Mouse (Mus musculus): ENCODE measurements at regions not wholly inside any gene's neighbourhood (a gene's known extent, or its start where the extent isn't known, plus 50 kb on each side); places are given as distances from the start of the nearest gene placed in this dataset.

GRCm38 (mm10) chr4:26793181-26793824 lies 446.6 kb upstream of the Manea start:
- Histone ChIP-seq H3K9me3 (ENCODE audit: low read length) (no peaks in the 10 kb centered on the region), H3K27me3 (ENCODE audit: insufficient read depth, low read length) (no peaks in the 10 kb centered on the region), H3K36me3 (ENCODE audit: insufficient read depth, low read length) (no peaks in the 10 kb centered on the region), H3K4me3 (ENCODE audit: low read length) (no peak overlapping the region), H3K4me1 (ENCODE audit: insufficient read depth, low read length) (no peaks in the 10 kb centered on the region), H3K27ac (ENCODE audit: low read length) (no peak overlapping the region), H3K4me2 (replicated peaks; ENCODE audit: low read depth, low read length) (no peak overlapping the region), H3K9ac (replicated peaks; ENCODE audit: low read length) (no peak overlapping the region)
- 82% methylated on average over 1 of the region's 1 CpGs for WGBS
- ATAC-seq (ENCODE audit: low FRiP score, low TSS enrichment): no peak

GRCm38 (mm10) chr4:26767896-26768295 lies 421.2 kb upstream of the Manea start:
- Histone ChIP-seq H3K27me3 (ENCODE audit: insufficient read depth, low read length) (no peaks in the 10 kb centered on the region), H3K9ac (replicated peaks; ENCODE audit: low read length) (no peak overlapping the region), H3K9me3 (ENCODE audit: low read length) (no peaks in the 10 kb centered on the region), H3K27ac (ENCODE audit: low read length) (no peak overlapping the region), H3K4me3 (ENCODE audit: low read length) (no peak overlapping the region), H3K4me2 (replicated peaks; ENCODE audit: low read depth, low read length) (no peak overlapping the region), H3K4me1 (ENCODE audit: insufficient read depth, low read length) (no peaks in the 10 kb centered on the region), H3K36me3 (ENCODE audit: insufficient read depth, low read length) (no peaks in the 10 kb centered on the region)
- WGBS: 79% methylated on average over 2 of the region's 2 CpGs
- ATAC-seq (ENCODE audit: low FRiP score, low TSS enrichment): no peak

- ATAC-seq (ENCODE audit: low FRiP score, low TSS enrichment): no peak
- H3K4me2 ChIP-seq (replicated peaks; ENCODE audit: low read depth, low read length): no peak overlapping the region
- 56% methylated on average over 16 of the region's 16 CpGs for WGBS
- no peak overlapping the region for H3K4me3 ChIP-seq (ENCODE audit: low read length)
- H3K9me3 ChIP-seq (ENCODE audit: low read length): no peaks in the 10 kb centered on the region
- no peak overlapping the region for H3K27ac ChIP-seq (ENCODE audit: low read length)
- H3K27me3 ChIP-seq (ENCODE audit: insufficient read depth, low read length): no peaks in the 10 kb centered on the region
- H3K36me3 ChIP-seq (ENCODE audit: insufficient read depth, low read length): no peaks in the 10 kb centered on the region
- H3K9ac ChIP-seq (replicated peaks; ENCODE audit: low read length): no peak overlapping the region
- no peaks in the 10 kb centered on the region for H3K4me1 ChIP-seq (ENCODE audit: insufficient read depth, low read length)
These were observed 419.8 kb upstream of the Manea start for GRCm38 (mm10) chr4:26766235-26767228.

GRCm38 (mm10) chr4:26740815-26741214 lies 394.1 kb upstream of the Manea start:
- Histone ChIP-seq H3K4me2 (replicated peaks; ENCODE audit: low read depth, low read length) (no peak overlapping the region), H3K9me3 (ENCODE audit: low read length) (no peaks in the 10 kb centered on the region), H3K27ac (ENCODE audit: low read length) (no peak overlapping the region), H3K36me3 (ENCODE audit: insufficient read depth, low read length) (no peaks in the 10 kb centered on the region), H3K4me1 (ENCODE audit: insufficient read depth, low read length) (no peaks in the 10 kb centered on the region), H3K27me3 (ENCODE audit: insufficient read depth, low read length) (no peaks in the 10 kb centered on the region), H3K4me3 (ENCODE audit: low read length) (no peak overlapping the region), H3K9ac (replicated peaks; ENCODE audit: low read length) (no peak overlapping the region)
- WGBS: 78% methylated on average over 3 of the region's 3 CpGs
- ATAC-seq (ENCODE audit: low FRiP score, low TSS enrichment): no peak

- no peak overlapping the region for H3K27ac ChIP-seq (ENCODE audit: low read length)
- H3K4me3 ChIP-seq (ENCODE audit: low read length): no peak overlapping the region
- no peaks in the 10 kb centered on the region for H3K27me3 ChIP-seq (ENCODE audit: insufficient read depth, low read length)
- no peaks in the 10 kb centered on the region for H3K4me1 ChIP-seq (ENCODE audit: insufficient read depth, low read length)
- no peak overlapping the region for H3K4me2 ChIP-seq (replicated peaks; ENCODE audit: low read depth, low read length)
- H3K36me3 ChIP-seq (ENCODE audit: insufficient read depth, low read length): no peaks in the 10 kb centered on the region
- H3K9ac ChIP-seq (replicated peaks; ENCODE audit: low read length): no peak overlapping the region
- ATAC-seq (ENCODE audit: low FRiP score, low TSS enrichment): no peak
- WGBS: 66% methylated on average over 3 of the region's 3 CpGs
- H3K9me3 ChIP-seq (ENCODE audit: low read length): no peaks in the 10 kb centered on the region
These were observed 389.7 kb upstream of the Manea start for GRCm38 (mm10) chr4:26736381-26736780.

GRCm38 (mm10) chr4:26714437-26714836 lies 367.7 kb upstream of the Manea start:
- WGBS: 82% methylated on average over 3 of the region's 3 CpGs
- H3K4me2 ChIP-seq (replicated peaks; ENCODE audit: low read depth, low read length): no peak overlapping the region
- ATAC-seq (ENCODE audit: low FRiP score, low TSS enrichment): no peak

GRCm38 (mm10) chr4:26709964-26710363 lies 363.3 kb upstream of the Manea start:
- Histone ChIP-seq H3K4me1 (ENCODE audit: insufficient read depth, low read length) (no peaks in the 10 kb centered on the region), H3K9me3 (ENCODE audit: low read length) (no peaks in the 10 kb centered on the region), H3K9ac (replicated peaks; ENCODE audit: low read length) (no peak overlapping the region), H3K36me3 (ENCODE audit: insufficient read depth, low read length) (no peaks in the 10 kb centered on the region), H3K4me3 (ENCODE audit: low read length) (no peak overlapping the region), H3K27ac (ENCODE audit: low read length) (no peak overlapping the region), H3K27me3 (ENCODE audit: insufficient read depth, low read length) (no peaks in the 10 kb centered on the region), H3K4me2 (replicated peaks; ENCODE audit: low read depth, low read length) (no peak overlapping the region)
- 70% methylated on average over 1 of the region's 1 CpGs for WGBS
- no peak for ATAC-seq (ENCODE audit: low FRiP score, low TSS enrichment)

More at GRCm38 (mm10) chr4:26714437-26714836, 367.7 kb upstream of the Manea start:
- Histone ChIP-seq H3K4me1 (ENCODE audit: insufficient read depth, low read length) (no peaks in the 10 kb centered on the region), H3K27me3 (ENCODE audit: insufficient read depth, low read length) (no peaks in the 10 kb centered on the region), H3K9ac (replicated peaks; ENCODE audit: low read length) (no peak overlapping the region), H3K27ac (ENCODE audit: low read length) (no peak overlapping the region), H3K4me3 (ENCODE audit: low read length) (no peak overlapping the region), H3K9me3 (ENCODE audit: low read length) (no peaks in the 10 kb centered on the region), H3K36me3 (ENCODE audit: insufficient read depth, low read length) (no peaks in the 10 kb centered on the region)

- Histone ChIP-seq H3K4me1 (ENCODE audit: insufficient read depth, low read length) (no peaks in the 10 kb centered on the region), H3K36me3 (ENCODE audit: insufficient read depth, low read length) (no peaks in the 10 kb centered on the region), H3K27ac (ENCODE audit: low read length) (no peak overlapping the region), H3K9me3 (ENCODE audit: low read length) (no peaks in the 10 kb centered on the region), H3K4me2 (replicated peaks; ENCODE audit: low read depth, low read length) (no peak overlapping the region), H3K27me3 (ENCODE audit: insufficient read depth, low read length) (no peaks in the 10 kb centered on the region), H3K4me3 (ENCODE audit: low read length) (no peak overlapping the region), H3K9ac (replicated peaks; ENCODE audit: low read length) (no peak overlapping the region)
- no peak for ATAC-seq (ENCODE audit: low FRiP score, low TSS enrichment)
- 61% methylated on average over 3 of the region's 3 CpGs for WGBS
These were observed 349.3 kb upstream of the Manea start for GRCm38 (mm10) chr4:26695964-26696363.
